Mouse (Mus musculus) midbrain, embryonic 15.5 days (tissue): ENCODE data around the gene Lamtor1. TPM values are rescaled to one million over a fixed set of nuclear protein-coding genes. Genes with fewer than 3 reads are reported as not detected.
"Not testable (repeated sequence)": the region's sequence is repeated elsewhere in the genome, so short reads cannot be mapped to it uniquely, and the experiment has no call there.

Source experiments
- ATAC-seq: fragments of 200-750 bp; cut with Nextera tagmentation; replicated peaks from 2 replicates; pipeline ENCODE4 v1.8.0; 2017; ENCODE audit warnings: moderate TSS enrichment
- H3K27ac ChIP-seq: fragments of 300-500 bp; sonication (generic); 2 replicates; pipeline ENCODE4 v1.5.1; 2015; ENCODE audit warnings: mild to moderate bottlenecking, inconsistent platforms
- H3K27me3 ChIP-seq: fragments of 300-500 bp; sonication (generic); replicated peaks from 2 replicates; pipeline ENCODE4 v1.6.1; 2015; ENCODE audit warnings: inconsistent platforms
- H3K36me3 ChIP-seq: fragments of 300-500 bp; sonication (generic); replicated peaks from 2 replicates; pipeline ENCODE4 v1.6.1; 2015; ENCODE audit warnings: inconsistent platforms
- H3K4me1 ChIP-seq: fragments of 300-500 bp; sonication (generic); 2 replicates; pipeline ENCODE4 v1.6.1; 2015; ENCODE audit warnings: inconsistent platforms
- H3K4me2 ChIP-seq: fragments of 300-500 bp; sonication (generic); 2 replicates; pipeline ENCODE4 v1.6.1; 2015; ENCODE audit warnings: inconsistent platforms, mild to moderate bottlenecking, moderate library complexity
- H3K4me3 ChIP-seq: fragments of 300-500 bp; sonication (generic); 2 replicates; pipeline ENCODE4 v1.5.1; 2015; ENCODE audit warnings: mild to moderate bottlenecking, inconsistent platforms
- H3K9ac ChIP-seq: fragments of 300-500 bp; sonication (generic); 2 replicates; pipeline ENCODE4 v1.6.1; 2015; ENCODE audit warnings: mild to moderate bottlenecking, inconsistent platforms
- H3K9me3 ChIP-seq: fragments of 300-500 bp; sonication (generic); 2 replicates; pipeline ENCODE4 v1.6.1; 2016; ENCODE audit warnings: inconsistent platforms
- WGBS: fragments of 180-500 bp; shearing (Covaris S2); methylation state at CpG from one replicate; pipeline ENCODE4 v1.1.7; 2015; ENCODE audit warnings: mixed read lengths; 5-methylcytosine and 5-hydroxymethylcytosine counted together
- polyA plus RNA-seq: library from polyadenylated mRNA; unstranded; fragments of >200 nt; fragmentation: Nextera tagmentation; extraction: Ambion mirVana; gene quantifications from 2 replicates; pipeline ENCODE4 v1.2.1, GENCODE M21; 2015

Lamtor1 gene
- polyA plus RNA-seq, 1 experiment from 2014 or later, result 154 TPM

GRCm38 (mm10) chr7:101906287-101906681 is 580 bp downstream of the Lamtor1 start, which contains the start of gene Tomt:
TSS of gene Tomt (minus strand) at chr7:101906359.
- Histone ChIP-seq H3K27me3 (no peaks in the 10 kb centered on the region), H3K36me3 (0 out of 2 replicates have a peak, but pooled peaks cover 10% of the 10 kb centered on the region), H3K9ac (peak within 1 kb of the TSS; percentile 89), H3K4me1 (peaks cover 30% of the 10 kb centered on the region), H3K4me2 (peak within 1 kb of the TSS; percentile 64), H3K27ac (peak within 1 kb of the TSS; percentile 96), H3K9me3 (no peaks in the 10 kb centered on the region), H3K4me3 (peak within 1 kb of the TSS; percentile 76)
- no peak for ATAC-seq
- WGBS, result 21% methylated on average over 11 of the region's 11 CpGs

DNA sequence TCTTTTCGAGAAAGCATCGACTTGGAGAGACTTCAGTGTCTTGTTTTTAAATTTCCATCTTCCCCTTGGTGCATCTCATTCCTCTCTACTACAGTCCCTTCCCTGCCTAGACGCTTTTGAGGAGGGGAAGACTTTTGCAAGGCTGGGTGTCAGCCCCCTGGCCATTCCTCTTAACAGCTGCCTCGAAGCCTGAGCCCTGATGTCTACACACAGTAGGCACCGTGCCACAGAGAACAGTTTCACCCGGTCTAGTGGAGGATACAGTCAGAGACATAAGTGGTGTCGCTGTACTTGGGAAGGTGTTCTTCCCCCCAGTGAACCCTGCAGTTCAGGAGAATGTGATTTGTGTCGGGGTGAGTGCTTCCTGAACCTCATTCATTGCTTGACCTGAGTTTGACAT is 992 bp downstream of the Lamtor1 start:
- no peaks in the 10 kb centered on the region for H3K27me3 ChIP-seq
- peaks cover 30% of the 10 kb centered on the region for H3K4me1 ChIP-seq
- no peak for ATAC-seq
- H3K9me3 ChIP-seq, result no peaks in the 10 kb centered on the region
- H3K4me2 ChIP-seq, result peak overlapping the region; percentile 58
- no peak overlapping the region for H3K27ac ChIP-seq
- H3K36me3 ChIP-seq, result peaks cover 13% of the 10 kb centered on the region; the same call in 1 of the 2 replicates
- peak overlapping the region; percentile 76 for H3K4me3 ChIP-seq
- 83% methylated on average over 8 of the region's 8 CpGs for WGBS
- no peak overlapping the region for H3K9ac ChIP-seq

DNA sequence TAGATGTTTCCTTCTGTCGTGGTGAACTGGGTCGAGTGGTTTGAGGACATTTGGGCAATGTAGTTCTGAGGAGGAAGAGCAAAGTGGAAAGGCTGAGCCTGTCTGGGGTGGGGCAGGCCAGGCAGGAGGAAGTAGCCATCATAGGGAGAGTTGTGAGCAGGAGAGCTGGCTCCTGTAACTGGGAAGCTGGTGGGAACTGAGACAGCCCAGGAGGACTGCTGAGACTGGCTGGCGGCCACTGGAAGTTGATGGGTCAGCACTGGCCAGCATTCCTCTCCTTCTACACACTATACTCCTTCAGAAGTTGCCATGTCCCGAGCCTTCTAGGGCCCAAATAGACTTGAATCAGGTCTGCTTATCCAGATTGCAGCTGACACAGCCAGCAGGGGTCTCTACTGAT is 2.7 kb downstream of the Lamtor1 start:
- WGBS, result 83% methylated on average over 4 of the region's 4 CpGs
- Histone ChIP-seq H3K27ac (no peak overlapping the region), H3K9ac (no peak overlapping the region), H3K9me3 (no peaks in the 10 kb centered on the region), H3K4me3 (no peak overlapping the region), H3K27me3 (no peaks in the 10 kb centered on the region), H3K36me3 (peaks cover 29% of the 10 kb centered on the region), H3K4me2 (no peak overlapping the region), H3K4me1 (peaks cover 30% of the 10 kb centered on the region)
- no peak for ATAC-seq

GRCm38 (mm10) chr7:101910138-101910537 is 4.4 kb downstream of the Lamtor1 start:
- H3K4me1 ChIP-seq, result peaks cover 25% of the 10 kb centered on the region
- no peak overlapping the region for H3K4me2 ChIP-seq
- 84% methylated on average over 4 of the region's 4 CpGs for WGBS
- no peaks in the 10 kb centered on the region for H3K9me3 ChIP-seq
- no peak for ATAC-seq
- H3K27ac ChIP-seq, result no peak overlapping the region
- H3K27me3 ChIP-seq, result no peaks in the 10 kb centered on the region
- H3K9ac ChIP-seq, result no peak overlapping the region
- no peak overlapping the region for H3K4me3 ChIP-seq
- peaks cover 36% of the 10 kb centered on the region for H3K36me3 ChIP-seq

GRCm38 (mm10) chr7:101911982-101912381 is 6.3 kb downstream of the Lamtor1 start:
- Histone ChIP-seq H3K36me3 (peaks cover 36% of the 10 kb centered on the region), H3K4me3 (no peak overlapping the region), H3K27me3 (no peaks in the 10 kb centered on the region), H3K27ac (no peak overlapping the region), H3K4me1 (peaks cover 16% of the 10 kb centered on the region), H3K4me2 (no peak overlapping the region), H3K9ac (no peak overlapping the region), H3K9me3 (no peaks in the 10 kb centered on the region)
- no peak for ATAC-seq
- 66% methylated on average over 3 of the region's 3 CpGs for WGBS

- Histone ChIP-seq H3K4me3 (no peak overlapping the region), H3K9me3 (no peaks in the 10 kb centered on the region), H3K36me3 (peaks cover 10% of the 10 kb centered on the region; the same call in 1 of the 2 replicates), H3K4me2 (no peak overlapping the region), H3K27me3 (no peaks in the 10 kb centered on the region), H3K27ac (no peak overlapping the region), H3K4me1 (no peaks in the 10 kb centered on the region), H3K9ac (no peak overlapping the region)
- 13% methylated on average over 1 of the region's 1 CpGs for WGBS
- ATAC-seq, result peak; percentile 80
These were observed 12.4 kb downstream of the Lamtor1 start for GRCm38 (mm10) chr7:101918071-101918470.

DNA sequence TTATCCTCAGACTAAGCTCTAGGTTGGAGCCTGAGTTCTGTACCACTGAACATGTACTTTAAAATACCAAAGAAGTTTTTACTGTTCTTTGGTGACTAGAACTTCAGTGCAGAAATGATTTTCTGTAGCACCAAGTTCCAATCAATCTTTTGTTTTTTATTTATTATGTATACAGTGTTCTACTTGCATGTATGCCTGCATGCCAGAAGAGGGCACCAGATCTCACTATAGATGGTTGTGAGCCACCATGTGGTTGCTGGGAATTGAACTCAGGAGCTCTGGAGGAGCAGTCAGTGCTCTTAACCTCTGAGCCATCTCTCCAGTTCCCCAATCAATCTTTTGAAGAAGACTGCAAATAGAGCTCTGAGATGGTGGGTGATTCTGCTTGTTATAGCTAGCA is 20.2 kb downstream of the Lamtor1 start:
- H3K4me1 ChIP-seq, H3K4me2 ChIP-seq, H3K36me3 ChIP-seq, ATAC-seq, H3K9me3 ChIP-seq, H3K9ac ChIP-seq, H3K27me3 ChIP-seq, H3K4me3 ChIP-seq, H3K27ac ChIP-seq: not testable (repeated sequence)

GRCm38 (mm10) chr7:101928093-101928492 is 22.4 kb downstream of the Lamtor1 start:
- Histone ChIP-seq H3K9ac (no peak overlapping the region), H3K4me2 (no peak overlapping the region), H3K27ac (no peak overlapping the region), H3K36me3 (no peaks in the 10 kb centered on the region), H3K4me3 (no peak overlapping the region), H3K4me1 (peaks cover 7% of the 10 kb centered on the region; the same call in 1 of the 2 replicates), H3K27me3 (no peaks in the 10 kb centered on the region), H3K9me3 (no peaks in the 10 kb centered on the region)
- ATAC-seq, result no peak
- 86% methylated on average over 3 of the region's 3 CpGs for WGBS

- peaks cover 36% of the 10 kb centered on the region for H3K4me1 ChIP-seq
- H3K4me3 ChIP-seq, result no peak overlapping the region
- no peak overlapping the region for H3K9ac ChIP-seq
- H3K4me2 ChIP-seq, result peak overlapping the region; percentile 74; the same call in 1 of the 2 replicates
- WGBS, result 87% methylated on average over 1 of the region's 1 CpGs
- ATAC-seq, result no peak
- H3K27ac ChIP-seq, result no peak overlapping the region
- H3K36me3 ChIP-seq, result no peaks in the 10 kb centered on the region
- H3K9me3 ChIP-seq, result no peaks in the 10 kb centered on the region
- H3K27me3 ChIP-seq, result no peaks in the 10 kb centered on the region
These were observed 26.8 kb downstream of the Lamtor1 start for GRCm38 (mm10) chr7:101932551-101932950.

DNA sequence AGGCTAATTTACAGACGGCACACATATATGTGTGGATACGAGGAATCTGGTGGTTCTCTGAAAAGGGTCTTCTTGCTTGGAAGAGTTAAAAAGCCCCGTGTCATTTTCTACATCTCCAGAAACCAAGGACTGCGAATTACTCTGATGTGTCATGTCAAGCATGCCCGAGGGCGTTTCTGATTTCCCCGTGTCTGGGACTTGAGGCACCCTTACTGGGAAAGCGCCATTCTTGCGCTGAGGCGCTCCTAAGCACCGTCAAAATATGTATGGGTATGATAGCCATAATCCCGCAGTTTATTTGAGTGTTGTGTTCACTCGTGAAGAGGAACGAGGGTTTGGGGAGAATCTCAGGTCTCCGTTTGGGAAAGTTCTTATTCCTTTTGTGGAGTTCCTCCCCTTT is 27.6 kb downstream of the Lamtor1 start:
- peak; percentile 27 for ATAC-seq
- H3K27ac ChIP-seq, result peak overlapping the region; percentile 27; the same call in 1 of the 2 replicates
- H3K36me3 ChIP-seq, result no peaks in the 10 kb centered on the region
- 6% methylated on average over 15 of the region's 15 CpGs for WGBS
- no peaks in the 10 kb centered on the region for H3K9me3 ChIP-seq
- H3K27me3 ChIP-seq, result no peaks in the 10 kb centered on the region
- H3K9ac ChIP-seq, result peak overlapping the region; percentile 27
- peak overlapping the region; percentile 89 for H3K4me3 ChIP-seq
- peak overlapping the region; percentile 74 for H3K4me2 ChIP-seq
- H3K4me1 ChIP-seq, result peaks cover 36% of the 10 kb centered on the region

GRCm38 (mm10) chr7:101933751-101934240 is 28.1 kb downstream of the Lamtor1 start, which contains the start of the genes Lrrc51 and Numa1:
TSS of gene Lrrc51 (minus strand) at chr7:101933895.
TSS of gene Numa1 (plus strand) at chr7:101934111.
- under 1% methylated on average over 40 of the region's 40 CpGs for WGBS
- Histone ChIP-seq H3K4me3 (peak within 1 kb of the TSS; percentile 89), H3K27me3 (no peaks in the 10 kb centered on the region), H3K9me3 (no peaks in the 10 kb centered on the region), H3K36me3 (no peaks in the 10 kb centered on the region), H3K4me1 (peaks cover 36% of the 10 kb centered on the region), H3K9ac (peak within 1 kb of the TSS; percentile 71), H3K27ac (peak within 1 kb of the TSS; percentile 73), H3K4me2 (peak within 1 kb of the TSS; percentile 74)
- ATAC-seq, result peak; percentile 99

DNA sequence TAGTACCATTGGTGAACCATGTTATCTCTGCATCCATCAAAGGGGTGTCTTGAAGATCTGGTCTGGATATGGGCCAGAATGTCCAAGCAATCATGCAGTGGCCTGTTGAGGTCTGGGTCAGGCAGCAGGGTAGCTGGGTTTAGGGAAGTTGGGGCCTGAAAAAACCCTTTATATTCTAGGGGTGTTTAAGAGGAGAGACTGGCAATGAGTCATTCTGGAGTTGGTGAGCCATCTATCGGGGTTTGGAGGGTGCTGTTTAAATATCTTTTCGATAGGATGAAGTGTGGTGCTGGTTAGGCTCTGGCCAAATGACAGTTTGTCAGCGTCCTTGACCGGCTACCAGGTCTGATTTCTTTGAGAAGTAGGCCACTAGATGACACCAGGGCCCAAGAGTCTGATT is 30.3 kb downstream of the Lamtor1 start:
- no peaks in the 10 kb centered on the region for H3K9me3 ChIP-seq
- H3K27me3 ChIP-seq, result no peaks in the 10 kb centered on the region
- peaks cover 36% of the 10 kb centered on the region for H3K4me1 ChIP-seq
- H3K9ac ChIP-seq, result no peak overlapping the region; the same call in 1 of the 2 replicates
- H3K36me3 ChIP-seq, result no peaks in the 10 kb centered on the region
- WGBS, result 97% methylated on average over 4 of the region's 4 CpGs
- no peak for ATAC-seq
- no peak overlapping the region for H3K4me2 ChIP-seq
- H3K27ac ChIP-seq, result no peak overlapping the region
- H3K4me3 ChIP-seq, result no peak overlapping the region

GRCm38 (mm10) chr7:101936996-101937395 is 31.3 kb downstream of the Lamtor1 start:
- 96% methylated on average over 4 of the region's 4 CpGs for WGBS
- H3K27ac ChIP-seq, result no peak overlapping the region
- H3K4me3 ChIP-seq, result no peak overlapping the region
- no peak overlapping the region for H3K9ac ChIP-seq
- no peaks in the 10 kb centered on the region for H3K9me3 ChIP-seq
- no peak for ATAC-seq
- no peaks in the 10 kb centered on the region for H3K36me3 ChIP-seq
- H3K27me3 ChIP-seq, result no peaks in the 10 kb centered on the region
- H3K4me2 ChIP-seq, result no peak overlapping the region
- H3K4me1 ChIP-seq, result peaks cover 36% of the 10 kb centered on the region
